Mouse (Mus musculus) CH12F3 (cell line): ENCODE results near the gene Chchd4.

Source experiments
- in situ Hi-C: fragments of 300-500 bp; cut with MboI; formaldehyde crosslinking; loops from 2 replicates; pipeline ENCODE4 v1.14.3; 2020; ENCODE audit warnings: low sequenced_read_pairs

Gene Chchd4

DNA sequence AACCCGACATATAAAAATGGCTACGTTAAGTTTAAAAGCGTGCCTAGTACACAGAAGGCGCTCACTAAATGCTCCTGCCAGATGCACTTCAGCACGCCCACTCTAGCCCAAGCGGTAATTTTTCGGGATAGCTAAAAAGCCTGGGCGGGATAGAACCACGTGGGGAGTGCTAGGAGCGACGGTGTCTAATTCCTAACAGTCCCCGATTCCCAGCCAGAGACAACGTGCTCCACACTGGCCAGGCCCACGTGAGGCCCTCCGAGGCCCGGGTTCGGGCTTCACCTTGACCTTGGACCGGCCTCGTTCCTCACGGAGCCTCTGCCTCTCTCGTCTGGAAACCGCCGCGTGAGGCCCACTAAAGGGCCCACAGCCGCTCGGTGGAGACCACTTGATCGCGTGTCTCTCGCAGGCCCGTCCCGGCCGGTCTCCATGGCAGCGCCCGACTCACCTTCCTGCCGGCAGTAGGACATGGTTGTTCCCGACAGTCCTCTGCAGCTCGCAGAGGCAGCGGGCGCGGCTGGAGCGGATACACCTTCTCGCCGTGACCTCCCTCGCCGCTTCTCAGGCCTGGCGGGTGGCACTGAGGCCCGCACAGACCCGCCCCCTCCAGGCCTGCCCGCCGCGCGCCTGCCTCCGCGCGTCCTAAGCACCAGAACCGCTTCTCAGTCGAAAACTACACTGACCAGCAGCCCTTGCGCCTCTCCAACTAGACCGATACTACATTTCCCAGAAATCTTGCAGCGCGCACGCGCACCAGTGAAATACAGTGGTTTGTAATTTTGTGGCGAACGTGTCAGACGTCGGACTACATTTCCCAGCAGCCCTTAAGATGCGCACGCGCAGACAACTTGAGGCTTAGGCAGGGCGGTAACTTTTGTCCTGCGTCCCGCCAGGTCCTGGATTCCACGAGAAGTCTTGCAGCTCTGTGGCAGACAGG, at the start of gene Chchd4, which contains the start of gene Tmem43:
Chchd4 (minus strand) TSS at position 679 of the 937 bp plus-strand sequence.
Tmem43 (plus strand) TSS at position 836 of the 937 bp plus-strand sequence.
- in situ Hi-C loops: no loop called here

DNA sequence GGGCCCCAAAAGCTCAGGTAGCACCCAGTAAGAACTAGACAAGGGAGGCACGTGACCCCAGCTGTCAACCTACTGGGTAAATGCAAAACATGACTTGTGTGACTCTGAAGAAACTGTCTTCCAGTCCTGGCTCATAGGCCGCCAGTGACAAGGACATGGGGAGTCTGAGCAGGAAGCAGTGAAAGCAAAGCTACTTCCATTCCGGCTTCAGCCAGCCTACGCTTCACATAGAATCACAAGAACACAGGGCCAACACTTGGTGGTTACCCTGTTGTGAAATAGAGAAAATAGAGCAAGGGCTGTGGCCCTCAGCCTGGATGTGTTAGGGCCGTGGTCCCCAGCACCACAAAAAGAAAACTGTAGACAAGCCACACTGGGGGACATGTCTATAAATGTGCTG, 49.5 kb upstream of the Chchd4 start:
- in situ Hi-C loops: no loop called here

DNA sequence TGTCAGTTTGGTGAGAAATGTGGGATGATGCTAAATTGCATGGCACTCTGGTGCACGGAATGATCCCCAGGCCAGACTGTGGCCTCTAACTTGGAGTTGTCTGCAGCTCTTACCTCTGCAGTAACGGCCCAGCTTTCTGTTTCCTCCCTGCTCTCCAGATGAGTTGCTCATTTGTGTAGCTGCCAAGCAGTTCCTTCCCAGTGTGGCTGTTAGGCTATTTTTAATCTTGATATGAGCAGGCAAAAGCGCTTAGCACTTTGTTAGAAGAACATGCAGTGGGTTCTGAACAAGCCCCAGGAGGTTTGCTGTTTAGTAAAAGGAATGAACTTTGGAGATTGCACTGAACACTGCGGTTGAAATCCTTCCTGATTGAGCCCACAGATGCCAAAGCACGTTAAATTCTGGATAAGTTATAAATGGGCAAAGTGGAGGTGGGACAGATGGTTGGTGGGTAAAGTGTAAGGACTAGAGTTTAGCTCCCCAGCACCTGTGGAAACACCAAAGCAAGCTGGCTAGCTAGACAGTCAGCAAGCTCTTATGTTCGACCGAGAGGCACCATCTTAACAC, 45.2 kb upstream of the Chchd4 start:
- in situ Hi-C loops: no loop called here

DNA sequence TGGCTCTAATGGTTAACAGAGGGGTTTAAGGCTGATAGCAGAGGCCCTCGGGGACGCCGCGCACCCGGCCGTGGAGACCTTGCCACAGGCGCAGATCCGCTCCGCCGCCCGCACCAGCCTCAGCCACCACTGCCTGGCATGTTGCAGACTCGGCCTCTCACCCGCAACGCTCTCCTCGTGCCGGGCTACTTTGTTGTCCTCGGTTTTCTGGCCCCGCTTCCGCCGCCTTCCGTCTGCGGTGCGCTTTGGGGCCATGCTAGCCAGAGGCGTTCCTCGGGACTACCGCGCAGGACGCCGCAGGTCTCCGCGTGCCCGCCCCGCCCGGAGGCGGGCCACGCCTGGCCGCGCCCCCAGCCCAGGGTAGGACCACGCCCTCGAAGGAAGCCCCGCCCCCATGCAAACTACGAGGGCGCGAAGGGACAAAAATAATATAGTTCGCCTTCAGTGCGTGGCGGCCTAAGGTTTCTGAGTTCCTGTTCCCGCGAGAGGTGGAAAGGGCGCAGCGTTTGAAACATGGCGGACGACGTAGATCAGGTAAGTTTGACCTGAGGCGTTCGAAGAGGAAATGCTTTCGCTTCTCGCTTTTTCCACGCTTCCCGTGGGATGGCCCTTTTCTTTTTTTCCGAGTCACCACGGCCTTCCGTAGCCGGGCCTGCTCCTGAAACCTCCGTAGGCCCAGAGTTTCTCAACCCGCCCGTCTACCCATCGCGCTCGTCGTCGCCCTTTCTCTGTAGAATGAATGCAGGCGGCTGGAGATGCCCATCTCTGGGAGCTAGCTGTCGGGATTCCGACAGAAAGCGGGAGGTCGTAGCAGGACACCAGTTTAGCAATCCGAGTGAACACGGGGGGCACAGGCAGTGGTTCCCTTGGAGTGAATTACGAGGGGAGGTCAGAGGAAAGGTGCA, 42.5 kb upstream of the Chchd4 start, which contains the start of the genes Xpc and Lsm3:
Xpc (minus strand) TSS at position 344 of the 905 bp plus-strand sequence.
Lsm3 (plus strand) TSS at position 384 of the 905 bp plus-strand sequence.
- in situ Hi-C loops: no loop called here

DNA sequence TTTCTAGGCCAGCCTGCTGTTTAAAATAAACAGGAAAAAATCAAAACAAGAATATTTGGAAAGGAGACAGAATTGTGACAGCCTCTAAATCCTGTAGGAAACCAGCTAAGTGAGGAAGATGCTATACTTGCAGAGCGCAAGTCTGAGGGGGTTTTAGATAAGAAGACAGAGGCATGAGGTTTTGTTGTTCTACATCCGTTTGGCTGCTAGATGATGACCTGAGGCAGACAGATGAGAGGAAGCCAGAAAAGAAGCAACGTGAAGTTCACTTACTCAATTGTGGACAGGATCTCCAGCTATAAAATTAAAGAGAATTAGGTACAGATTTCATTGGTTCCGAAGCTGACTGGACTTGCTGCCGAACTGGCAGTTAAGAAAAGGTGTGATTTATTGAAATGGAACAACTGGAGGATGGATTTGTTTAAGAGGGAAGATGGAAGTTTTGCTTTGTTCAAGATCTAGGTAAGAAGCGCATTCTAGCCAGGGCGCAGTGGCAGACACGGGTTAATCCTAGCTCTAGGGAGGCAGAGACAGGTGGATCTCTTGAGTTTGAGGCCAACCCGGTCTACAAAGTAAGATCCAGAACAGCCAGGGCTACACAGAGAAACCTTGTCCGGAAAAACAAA, 41.5 kb upstream of the Chchd4 start:
- in situ Hi-C loops: no loop called here

DNA sequence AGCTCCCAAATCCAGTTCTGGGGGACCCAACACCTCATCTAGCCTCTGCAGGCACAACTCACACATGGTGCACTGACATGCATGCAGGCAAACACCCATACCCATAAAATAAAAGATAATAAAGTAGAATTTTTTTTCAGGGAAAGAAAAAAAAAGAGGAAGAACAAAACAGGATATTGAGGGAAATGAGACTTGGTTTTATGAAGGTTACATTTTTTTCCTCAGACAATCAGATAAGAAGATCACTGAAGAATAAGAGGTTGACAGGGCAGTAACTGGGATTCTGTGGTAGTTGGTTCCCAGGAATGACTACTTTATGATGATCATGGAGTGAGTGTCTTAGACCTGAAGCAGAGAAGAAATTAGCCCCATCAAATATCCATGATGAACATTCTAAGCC, 40.8 kb upstream of the Chchd4 start:
- in situ Hi-C loops: no loop called here

DNA sequence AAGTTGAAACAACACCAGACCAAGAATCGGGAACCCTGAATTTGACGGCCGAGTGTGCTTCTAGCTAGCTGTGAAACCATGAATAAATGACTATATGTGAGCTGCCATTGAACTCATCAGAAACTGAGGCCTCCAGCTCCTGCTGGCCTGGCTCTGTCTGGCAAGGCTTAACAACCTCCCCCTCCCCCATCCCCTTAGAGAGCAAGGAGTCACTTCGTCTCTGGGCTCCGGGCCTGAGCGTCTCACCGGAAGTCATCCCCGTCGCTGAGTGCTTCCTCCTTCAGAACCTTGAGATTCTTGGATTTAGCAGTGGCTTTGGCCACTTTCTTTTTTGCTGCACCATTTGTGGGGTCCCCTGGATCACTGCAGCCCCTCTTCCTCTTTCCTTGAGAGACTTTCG, 36.9 kb upstream of the Chchd4 start:
- in situ Hi-C loops: no loop called here

DNA sequence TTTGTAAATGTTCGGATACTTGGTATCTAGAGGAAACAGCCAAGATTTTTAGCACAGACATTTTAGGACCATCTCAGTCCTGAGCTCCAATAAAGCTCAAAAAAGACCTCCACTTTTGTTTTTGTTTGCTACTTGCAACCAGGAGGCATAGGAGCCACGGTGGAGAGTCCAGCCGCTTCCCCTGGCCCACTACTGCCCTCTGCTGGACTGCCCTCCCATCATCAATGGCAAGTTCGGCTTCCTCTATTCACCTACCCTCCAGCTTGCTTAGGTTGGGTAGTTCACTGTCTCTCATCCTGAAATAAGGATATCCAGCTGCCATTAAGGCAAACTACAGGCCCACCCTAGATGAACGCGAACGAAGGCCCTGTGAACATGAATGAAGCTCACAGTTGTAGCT, 36.0 kb upstream of the Chchd4 start:
- in situ Hi-C loops: no loop called here

DNA sequence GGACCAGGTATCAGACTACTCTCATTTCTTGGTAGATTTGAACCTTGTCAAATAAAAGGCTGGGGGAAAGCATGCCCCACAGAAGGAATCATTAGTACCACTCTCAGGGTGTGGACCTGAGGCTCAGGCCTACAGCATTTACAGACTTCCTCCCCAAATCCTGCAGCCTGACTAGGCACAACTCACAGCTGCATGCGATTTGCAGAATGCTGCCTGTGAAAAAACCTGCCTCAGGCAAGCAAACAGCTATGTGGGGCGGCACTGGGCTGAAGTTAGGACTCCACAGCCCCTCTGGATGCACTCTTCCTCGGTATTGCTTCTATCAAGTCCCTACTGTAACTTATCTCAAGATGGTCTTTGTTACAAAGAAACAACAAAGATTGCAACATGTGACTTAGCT, 34.7 kb upstream of the Chchd4 start:
- in situ Hi-C loops: no loop called here

DNA sequence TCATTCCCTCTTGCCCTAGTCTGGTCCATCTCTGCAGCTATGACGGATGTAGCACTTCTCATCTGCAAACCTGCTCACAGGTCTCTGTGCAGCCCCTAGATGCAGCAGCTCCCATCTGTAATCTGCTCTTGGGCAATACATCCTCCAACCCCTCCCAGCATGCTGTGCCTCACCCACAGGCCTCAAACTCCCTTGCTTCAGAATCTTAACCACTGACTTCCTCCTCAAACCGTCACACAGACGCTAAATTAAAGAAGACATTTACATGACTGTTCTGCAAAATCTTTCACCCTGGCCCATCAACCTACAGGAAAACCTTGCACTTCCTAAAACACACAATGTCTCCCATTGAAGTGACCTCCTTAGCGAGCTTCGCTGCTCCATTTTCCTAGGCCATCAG, 32.7 kb upstream of the Chchd4 start:
- in situ Hi-C loops: no loop called here

DNA sequence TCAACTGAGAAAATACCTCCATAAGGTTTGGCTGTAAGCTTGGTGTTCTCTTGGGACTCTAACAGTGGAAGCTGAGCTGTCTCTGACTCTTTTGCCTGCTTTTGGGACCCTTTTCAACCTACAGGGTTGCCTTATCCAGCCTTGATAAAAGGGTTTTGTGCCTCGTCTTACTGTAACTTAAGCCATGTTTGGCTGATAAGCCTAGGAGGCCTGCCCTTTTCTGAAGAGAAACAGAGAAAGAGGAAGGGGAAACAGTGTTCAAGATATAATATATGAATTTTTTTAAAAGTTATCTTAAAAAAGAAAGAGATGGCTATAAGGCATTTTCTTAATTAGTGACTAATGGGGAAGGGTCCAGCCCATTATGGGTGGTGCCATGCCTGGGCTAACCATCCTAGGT, 30.0 kb upstream of the Chchd4 start:
- in situ Hi-C loops: no loop called here

DNA sequence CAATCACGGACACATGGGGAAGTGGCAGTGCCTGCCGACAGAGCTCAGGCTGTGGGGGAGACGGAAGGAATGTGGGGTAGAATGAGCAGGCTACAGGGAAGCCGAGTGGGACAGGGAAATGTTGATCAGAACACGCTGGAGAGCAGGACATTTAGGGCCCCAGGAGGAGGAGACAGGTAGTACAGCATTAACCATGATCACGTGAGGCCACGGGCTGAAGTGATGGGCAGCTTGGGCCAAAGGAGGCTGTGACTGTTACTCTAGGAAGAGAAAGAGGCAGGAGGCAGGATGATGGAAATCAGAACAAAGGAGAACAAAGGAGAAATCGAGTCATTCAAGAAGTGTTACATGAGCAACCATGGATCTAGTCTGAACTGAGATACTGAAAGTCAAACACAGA, 21.2 kb upstream of the Chchd4 start:
- in situ Hi-C loops: no loop called here

DNA sequence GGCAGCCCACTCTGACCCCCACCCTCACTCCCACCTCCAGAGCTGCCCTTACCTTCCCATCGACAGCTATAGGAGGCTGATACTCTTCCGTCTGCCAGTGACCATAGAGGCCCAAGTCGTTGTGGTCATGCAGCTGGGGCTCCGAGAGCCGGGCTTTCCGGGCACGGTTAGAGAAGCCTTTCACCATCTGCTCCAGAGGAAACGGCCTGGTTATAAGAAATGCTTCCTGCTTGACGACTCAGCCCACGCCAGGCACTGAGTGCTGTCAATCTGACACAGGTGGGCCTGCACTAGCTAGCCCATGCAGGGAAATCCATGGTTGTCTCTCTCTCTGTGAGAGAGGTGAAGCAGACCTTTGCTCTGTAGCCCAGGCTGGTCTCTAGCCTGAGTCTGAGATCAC, 19.7 kb upstream of the Chchd4 start:
- in situ Hi-C loops: no loop called here

DNA sequence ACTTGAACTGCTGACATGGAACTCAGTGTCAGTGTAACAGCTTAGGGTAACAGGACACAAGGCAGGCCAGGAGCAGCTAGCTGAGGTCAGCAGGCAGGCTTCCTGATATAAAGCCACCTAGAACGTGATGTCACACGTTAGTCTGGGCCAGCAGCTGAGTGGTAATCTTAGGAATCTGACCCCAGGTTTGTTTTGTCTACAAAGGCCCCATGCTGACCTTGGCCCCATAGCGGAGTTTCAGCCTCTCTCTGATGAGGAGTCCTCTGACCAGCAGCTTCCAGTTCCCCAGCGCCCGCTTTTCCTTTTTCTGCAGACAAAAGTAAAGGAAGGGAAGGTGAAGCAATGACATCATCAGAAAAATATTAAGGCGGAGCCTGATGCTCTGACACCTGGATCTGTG, 17.7 kb upstream of the Chchd4 start:
- in situ Hi-C loops: no loop called here

DNA sequence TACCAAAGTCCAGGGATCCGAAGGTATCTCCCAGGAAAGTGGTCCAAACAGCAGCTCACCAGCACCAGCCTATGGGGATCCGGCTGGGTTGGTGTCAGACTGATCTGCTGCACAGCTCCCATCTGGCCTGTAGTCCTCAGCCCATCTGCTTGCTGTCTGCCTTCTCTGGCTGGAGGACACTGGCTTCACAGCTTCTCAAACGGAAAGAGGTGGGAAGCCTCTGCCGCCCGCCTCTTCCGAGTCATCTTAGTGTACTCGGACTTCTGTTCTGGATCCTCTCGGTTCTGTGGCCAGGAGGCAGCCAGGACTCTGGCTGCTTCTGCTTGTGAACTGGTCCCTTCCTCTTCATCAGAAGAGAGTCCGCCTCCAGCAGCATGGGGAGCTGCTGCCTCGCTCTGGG, 16.5 kb upstream of the Chchd4 start:
- in situ Hi-C loops: no loop called here

DNA sequence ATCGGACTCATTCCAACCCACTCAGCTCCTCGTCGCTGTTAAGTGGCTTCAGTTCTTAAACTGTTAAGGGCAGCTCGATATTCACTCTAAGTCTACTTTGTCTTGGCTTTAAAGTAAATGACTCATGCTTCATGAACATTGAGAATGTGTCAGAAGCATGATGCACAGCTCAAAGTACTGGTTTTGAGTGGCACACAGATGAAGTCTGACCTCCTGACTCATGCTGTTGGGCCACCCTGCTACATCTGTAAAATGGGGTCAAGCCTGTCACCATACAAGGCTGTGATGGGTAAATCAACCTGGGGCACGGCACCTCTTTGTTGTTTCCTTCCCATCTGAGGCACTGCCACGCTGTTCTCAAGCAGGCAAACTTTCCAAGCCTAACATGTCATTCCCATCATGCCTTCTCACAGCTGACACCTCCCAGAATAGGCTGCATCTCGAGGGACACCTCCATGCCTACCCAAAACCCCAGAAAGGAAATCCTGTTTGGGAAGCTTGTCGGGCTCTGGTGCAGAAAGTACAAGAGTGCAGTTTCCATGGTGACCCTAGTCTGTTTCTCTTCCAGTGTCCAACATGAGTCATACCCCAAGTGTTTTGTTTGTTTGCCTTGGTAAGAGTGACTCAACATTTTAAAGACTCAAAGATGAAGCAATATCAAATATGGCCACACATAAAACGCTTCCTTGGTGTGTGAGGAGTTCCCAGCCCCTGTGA, 15.3 kb upstream of the Chchd4 start:
- in situ Hi-C loops: no loop called here

DNA sequence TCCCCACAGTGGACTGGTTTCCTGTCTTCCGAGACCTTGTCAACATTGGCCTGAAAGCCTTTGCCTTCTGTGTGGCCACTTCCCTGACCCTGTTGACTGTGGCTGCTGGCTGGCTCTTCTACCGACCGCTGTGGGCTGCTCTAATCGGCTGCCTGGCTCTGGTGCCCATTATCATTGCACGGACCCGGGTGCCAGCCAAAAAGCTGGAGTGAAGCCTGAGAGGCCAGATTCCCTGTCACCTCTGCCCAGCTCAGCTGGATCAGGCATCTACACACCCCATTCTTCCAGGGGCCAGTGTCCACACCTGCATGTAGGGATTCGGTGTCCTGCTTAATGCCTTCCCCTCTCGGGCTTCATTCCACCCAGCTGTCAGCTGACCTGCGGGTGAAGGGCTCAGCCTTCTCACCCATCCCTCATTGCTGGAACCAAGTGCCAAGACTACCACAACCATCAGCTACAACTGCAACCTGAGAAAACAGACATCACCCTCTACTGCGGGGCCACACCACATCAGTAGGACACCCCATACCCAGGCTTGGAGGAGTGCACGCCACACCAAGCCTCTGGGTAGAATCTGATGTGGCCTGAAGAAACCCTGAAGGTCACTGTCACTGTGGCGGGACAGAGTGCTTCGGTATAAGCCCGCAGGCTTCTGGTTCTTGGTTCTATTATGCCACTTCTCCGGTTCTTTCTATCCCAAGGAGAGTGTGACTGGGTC, 13.5 kb upstream of the Chchd4 start:
- in situ Hi-C loops: no loop called here

DNA sequence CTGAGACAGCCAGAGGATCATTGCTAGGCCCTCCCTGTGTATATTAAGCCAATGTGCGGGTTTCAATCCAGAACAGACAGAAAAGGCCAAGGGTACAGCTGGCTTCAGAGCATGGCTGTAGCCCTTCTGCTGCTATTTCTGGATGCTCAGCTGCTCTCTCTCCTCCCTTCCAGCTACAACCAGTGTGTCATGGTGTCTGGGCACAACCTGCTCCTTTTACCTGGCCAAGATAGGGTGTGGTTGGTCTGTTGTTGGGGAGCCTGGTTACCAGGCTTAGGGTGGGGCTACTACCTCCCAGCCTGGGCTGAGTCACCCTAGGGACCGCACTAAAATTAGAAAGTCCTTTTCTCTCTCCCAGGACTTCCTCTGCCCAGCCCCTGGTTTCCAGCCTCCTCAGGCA, 10.0 kb upstream of the Chchd4 start:
- in situ Hi-C loops: no loop called here

DNA sequence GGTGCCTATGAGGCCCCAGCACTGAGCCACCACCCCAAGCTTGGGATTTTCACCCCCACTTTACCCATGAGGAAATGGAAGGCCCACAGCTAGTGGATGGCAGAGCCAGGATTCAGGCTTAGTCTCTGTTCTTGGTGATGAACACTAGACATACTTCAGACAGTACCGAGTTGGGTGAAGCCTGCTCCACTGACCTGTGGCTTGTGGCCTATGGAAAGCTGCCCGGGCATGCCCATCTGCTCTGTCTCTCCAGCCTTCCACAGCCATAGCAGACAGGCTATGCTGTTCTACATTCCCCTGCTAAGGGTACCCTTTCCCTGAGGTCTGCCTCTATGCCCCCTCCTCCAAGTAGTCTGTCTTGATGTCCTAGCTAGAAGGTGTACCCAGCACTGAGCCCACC, 3.2 kb upstream of the Chchd4 start:
- in situ Hi-C loops: no loop called here
